Mouse (Mus musculus) heart, postnatal 0 days (tissue): ENCODE measurements around the gene Ddx31. TPM values are rescaled to one million over a fixed set of nuclear protein-coding genes. Genes with fewer than 3 reads are reported as not detected.

Experiments
- ATAC-seq: fragments of 200-750 bp; cut with Nextera tagmentation; 2 replicates; pipeline ENCODE4 v1.8.0; 2017; ENCODE audit warnings: low read depth, moderate number of reproducible peaks, moderate library complexity; ENCODE audit not compliant: insufficient read depth
- DNase-seq: peaks from one replicate; pipeline ENCODE4 v3.0.0-alpha.2; 2016; ENCODE audit warnings: low spot score
- H3K27ac ChIP-seq: fragments of 300-500 bp; sonication (generic); 2 replicates; pipeline ENCODE4 v1.5.1; 2014; ENCODE audit warnings: low read depth, mild to moderate bottlenecking
- H3K27me3 ChIP-seq: fragments of 300-500 bp; sonication (generic); 2 replicates; pipeline ENCODE4 v1.6.1; 2014; ENCODE audit warnings: low read length, mixed read lengths; ENCODE audit not compliant: control insufficient read depth, insufficient read depth
- H3K36me3 ChIP-seq: fragments of 300-500 bp; sonication (generic); replicated peaks from 2 replicates; pipeline ENCODE4 v1.6.1; 2014; ENCODE audit warnings: low read length, mixed read lengths; ENCODE audit not compliant: control insufficient read depth, insufficient read depth
- H3K4me1 ChIP-seq: fragments of 300-500 bp; sonication (generic); 2 replicates; pipeline ENCODE4 v1.6.1; 2014; ENCODE audit warnings: antibody characterized with exemption; ENCODE audit not compliant: control insufficient read depth, insufficient read depth
- H3K4me2 ChIP-seq: fragments of 300-500 bp; sonication (generic); 2 replicates; pipeline ENCODE4 v1.6.1; 2014; ENCODE audit warnings: low read depth, mild to moderate bottlenecking, low read length, moderate library complexity
- H3K4me3 ChIP-seq: fragments of 300-500 bp; sonication (generic); 2 replicates; pipeline ENCODE4 v1.5.1; 2014; ENCODE audit warnings: low read depth, low read length
- H3K9ac ChIP-seq: fragments of 300-500 bp; sonication (generic); replicated peaks from 2 replicates; pipeline ENCODE4 v1.6.1; 2014; ENCODE audit warnings: low read depth, low read length, mixed read lengths
- H3K9me3 ChIP-seq: fragments of 300-500 bp; sonication (generic); replicated peaks from 2 replicates; pipeline ENCODE4 v1.6.1; 2016; ENCODE audit warnings: low read length; ENCODE audit not compliant: control insufficient read depth
- CTCF ChIP-seq: IDR thresholded peaks from 2 replicates; pipeline ENCODE4 v1.5.1; 2016; ENCODE audit warnings: antibody characterized with exemption, control low read depth, low read depth
- EP300 ChIP-seq: IDR thresholded peaks from 2 replicates; pipeline ENCODE4 v1.6.1; 2016; ENCODE audit warnings: antibody characterized with exemption, low read depth
- WGBS: fragments of 180-500 bp; shearing (Covaris S2); extraction: QIAGEN DNeasy Blood & Tissue Kit; methylation state at CpG from one replicate; pipeline ENCODE4 v1.1.7; 2014; 5-methylcytosine and 5-hydroxymethylcytosine counted together
- polyA plus RNA-seq: library from polyadenylated mRNA; unstranded; fragments of >200 nt; fragmentation: Nextera tagmentation; extraction: Ambion mirVana; gene quantifications from 2 replicates; pipeline ENCODE4 v1.2.1, GENCODE M21; 2015
- total RNA-seq: library from RNA; depleted of rRNA; stranded (reverse); fragments of >200 nt; gene quantifications from 2 replicates; pipeline ENCODE4 v1.2.3, GENCODE M21; 2014; ENCODE audit warnings: low replicate concordance

Ddx31 gene
- total and polyA plus RNA-seq, 2 experiments from 2014 or later: 2.1 to 4.1 TPM

- DNase-seq (no peak), ATAC-seq (no peak)
- peaks cover 57% of the 10 kb centered on the region for H3K36me3 ChIP-seq
- no peak overlapping the region for H3K27ac ChIP-seq
- H3K27me3 ChIP-seq: no peaks in the 10 kb centered on the region
- H3K4me3 ChIP-seq: no peak overlapping the region
- no peak overlapping the region for H3K9ac ChIP-seq
- TF ChIP-seq CTCF (no peak), EP300 (no peak)
- WGBS: 94% methylated on average over 3 of the region's 3 CpGs
- H3K4me1 ChIP-seq: no peaks in the 10 kb centered on the region
- no peak overlapping the region for H3K4me2 ChIP-seq
- H3K9me3 ChIP-seq: no peaks in the 10 kb centered on the region
These were observed 12.4 kb downstream of the Ddx31 start for GRCm38 (mm10) chr2:28852594-28852993.

GRCm38 (mm10) chr2:28855773-28856172 lies 15.6 kb downstream of the Ddx31 start:
- ATAC-seq: no peak
- Histone ChIP-seq H3K9ac (no peak overlapping the region), H3K4me3 (no peak overlapping the region), H3K9me3 (no peaks in the 10 kb centered on the region), H3K36me3 (peaks cover 59% of the 10 kb centered on the region), H3K4me1 (no peaks in the 10 kb centered on the region), H3K27ac (no peak overlapping the region), H3K27me3 (no peaks in the 10 kb centered on the region), H3K4me2 (no peak overlapping the region)
- 86% methylated on average over 2 of the region's 2 CpGs for WGBS
- TF ChIP-seq EP300 (no peak), CTCF (no peak)
- DNase-seq: no peak

- Histone ChIP-seq H3K27me3 (no peaks in the 10 kb centered on the region), H3K27ac (no peak overlapping the region), H3K9me3 (no peaks in the 10 kb centered on the region), H3K4me2 (no peak overlapping the region), H3K4me1 (no peaks in the 10 kb centered on the region), H3K9ac (no peak overlapping the region), H3K4me3 (no peak overlapping the region), H3K36me3 (peaks cover 88% of the 10 kb centered on the region)
- ATAC-seq: no peak
- DNase-seq: no peak
- TF ChIP-seq EP300 (no peak), CTCF (no peak)
- WGBS: 90% methylated on average over 4 of the region's 4 CpGs
These were observed 19.1 kb downstream of the Ddx31 start for GRCm38 (mm10) chr2:28859303-28859702.

DNA sequence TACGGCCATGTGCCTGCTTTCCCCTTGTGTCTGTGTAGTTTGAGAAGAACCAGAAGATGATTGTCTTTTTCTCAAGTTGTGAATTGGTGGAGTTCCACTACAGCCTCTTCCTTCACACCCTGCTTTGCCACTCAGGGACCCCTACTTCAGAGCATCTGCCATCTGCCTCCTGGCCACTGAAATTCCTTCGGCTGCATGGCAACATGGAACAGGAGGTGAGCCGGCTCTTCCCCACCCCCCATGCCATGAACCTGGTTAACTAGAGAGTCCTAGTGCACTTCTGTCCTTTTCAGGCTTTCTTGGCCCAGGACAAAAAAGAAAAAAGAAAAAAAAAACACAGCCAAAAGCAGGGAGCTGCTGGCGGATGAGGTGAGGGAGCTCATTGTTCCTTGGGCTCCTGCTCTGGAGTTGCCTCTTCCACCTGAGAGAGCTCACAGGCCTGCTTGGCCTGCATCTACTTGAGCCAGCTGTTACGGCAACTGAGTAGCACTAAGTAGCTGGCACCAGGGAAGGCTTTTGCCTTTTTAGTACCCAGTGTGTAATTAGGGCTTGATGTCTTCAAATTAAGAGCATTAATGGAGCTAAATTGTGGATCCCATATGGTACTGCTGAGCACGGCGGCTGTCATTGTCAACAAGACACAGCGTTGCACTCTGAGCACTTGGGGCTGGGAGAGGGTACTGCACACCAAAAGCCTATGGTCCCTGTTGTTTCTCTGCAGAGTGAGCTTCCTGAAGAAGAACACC lies 20.6 kb downstream of the Ddx31 start:
- Histone ChIP-seq H3K9me3 (no peaks in the 10 kb centered on the region), H3K9ac (no peak overlapping the region), H3K4me3 (no peak overlapping the region), H3K27ac (no peak overlapping the region), H3K4me2 (no peak overlapping the region), H3K27me3 (no peaks in the 10 kb centered on the region), H3K4me1 (no peaks in the 10 kb centered on the region), H3K36me3 (peaks cover 89% of the 10 kb centered on the region)
- 92% methylated on average over 8 of the region's 8 CpGs for whole genome bisulfite sequencing
- DNase-seq: no peak
- ATAC-seq: no peak
- TF ChIP-seq CTCF (no peak), EP300 (no peak)

DNA sequence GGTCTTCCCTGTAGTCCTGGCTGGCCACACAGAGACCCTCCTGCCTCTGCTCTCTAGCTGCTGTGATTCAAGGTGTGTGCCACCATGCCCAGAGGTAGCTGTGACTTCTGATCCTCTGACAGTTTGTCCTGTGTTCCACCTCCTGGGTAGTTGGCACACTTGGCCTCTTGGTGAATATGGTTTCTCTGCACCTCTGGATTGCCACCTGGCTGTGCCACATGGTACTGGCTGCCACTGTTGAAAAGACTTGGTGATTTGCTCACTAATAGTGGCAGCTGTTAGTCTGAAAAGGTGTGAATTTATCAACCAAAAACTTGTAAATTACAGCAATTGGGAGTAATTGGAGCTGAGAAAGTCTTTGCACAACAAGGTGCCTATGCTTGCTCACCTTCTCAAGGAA lies 23.7 kb downstream of the Ddx31 start:
- no peak overlapping the region for H3K27ac ChIP-seq
- no peak overlapping the region for H3K4me2 ChIP-seq
- peaks cover 82% of the 10 kb centered on the region for H3K36me3 ChIP-seq
- H3K9me3 ChIP-seq: no peaks in the 10 kb centered on the region
- DNase-seq (no peak), ATAC-seq (no peak)
- H3K4me1 ChIP-seq: no peaks in the 10 kb centered on the region
- no peak overlapping the region for H3K4me3 ChIP-seq
- no peak for TF ChIP-seq EP300
- TF ChIP-seq CTCF: peak; percentile 16
- no peak overlapping the region for H3K9ac ChIP-seq
- no peaks in the 10 kb centered on the region for H3K27me3 ChIP-seq

DNA sequence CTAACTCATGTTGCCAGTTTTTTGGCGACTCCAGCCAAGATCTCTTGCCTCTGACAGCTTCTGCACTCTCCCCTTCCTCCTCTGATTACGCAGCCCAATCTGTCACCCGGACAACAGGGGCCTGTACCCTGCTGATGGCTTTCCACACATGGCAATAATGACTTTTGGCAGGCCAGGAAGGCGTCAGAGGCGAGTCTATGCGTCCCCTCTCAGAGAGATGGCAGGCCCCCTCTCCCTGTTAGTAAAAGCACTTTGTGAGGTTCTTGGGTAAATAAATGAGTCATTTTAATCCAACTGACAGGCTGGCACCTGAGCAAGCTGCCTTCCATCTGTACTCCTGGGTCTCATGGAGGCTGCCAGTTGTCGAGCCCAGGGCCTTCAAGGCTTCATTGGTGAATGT lies 27.3 kb downstream of the Ddx31 start:
- Histone ChIP-seq H3K9ac (no peak overlapping the region), H3K9me3 (no peaks in the 10 kb centered on the region), H3K4me2 (no peak overlapping the region), H3K4me3 (no peak overlapping the region), H3K4me1 (no peaks in the 10 kb centered on the region), H3K27me3 (no peaks in the 10 kb centered on the region), H3K27ac (no peak overlapping the region), H3K36me3 (peaks cover 45% of the 10 kb centered on the region)
- DNase-seq: no peak
- WGBS: 73% methylated on average over 7 of the region's 7 CpGs
- TF ChIP-seq CTCF (no peak), EP300 (no peak)
- no peak for ATAC-seq
